Mouse (Mus musculus): ENCODE results near the gene Hmg20b. TPM values are rescaled to one million over a fixed set of nuclear protein-coding genes. Genes with fewer than 3 reads are reported as not detected.

The Hmg20b gene
- total and polyA plus RNA-seq, 3 experiments: 54.9 to 58.1 (median 55.6) TPM

- intact Hi-C loops (cut with DNase I): no loop called here
- WGBS: 55% methylated on average over 17 of the region's 17 CpGs
- DNase-seq: peak in 1 of 2 experiments; percentile 72
- no peak for TF ChIP-seq EP300 (IDR thresholded peaks at IDR 0.05; ENCODE audit: insufficient read depth, low read depth, low read length)
- TF ChIP-seq CTCF (IDR thresholded peaks at IDR 0.05): no peak
- TF ChIP-seq POLR2A (IDR thresholded peaks at IDR 0.05; ENCODE audit: insufficient read depth, low read depth, low read length): no peak
- peaks cover 64% of the 10 kb centered on the region for H3K4me1 ChIP-seq (ENCODE audit: control insufficient read depth, insufficient read depth, low read length)
- H3K4me3 ChIP-seq: peak overlapping the region; percentile 35
- no peaks in the 10 kb centered on the region for H3K36me3 ChIP-seq (ENCODE audit: control insufficient read depth, insufficient read depth, low read length)
- peaks cover 19% of the 10 kb centered on the region for H3K79me2 ChIP-seq (replicated peaks; ENCODE audit: control insufficient read depth, insufficient read depth, low read length)
- peak overlapping the region; percentile 75 for H3K9ac ChIP-seq (ENCODE audit: low read depth, low read length)
- no peaks in the 10 kb centered on the region for H3K27me3 ChIP-seq (ENCODE audit: control insufficient read depth, insufficient read depth, low read length)
- H3K27ac ChIP-seq: peak overlapping the region; percentile 85
Observed at GRCm38 (mm10) chr10:81298369-81299100, 51.7 kb downstream of the Hmg20b start.

DNA sequence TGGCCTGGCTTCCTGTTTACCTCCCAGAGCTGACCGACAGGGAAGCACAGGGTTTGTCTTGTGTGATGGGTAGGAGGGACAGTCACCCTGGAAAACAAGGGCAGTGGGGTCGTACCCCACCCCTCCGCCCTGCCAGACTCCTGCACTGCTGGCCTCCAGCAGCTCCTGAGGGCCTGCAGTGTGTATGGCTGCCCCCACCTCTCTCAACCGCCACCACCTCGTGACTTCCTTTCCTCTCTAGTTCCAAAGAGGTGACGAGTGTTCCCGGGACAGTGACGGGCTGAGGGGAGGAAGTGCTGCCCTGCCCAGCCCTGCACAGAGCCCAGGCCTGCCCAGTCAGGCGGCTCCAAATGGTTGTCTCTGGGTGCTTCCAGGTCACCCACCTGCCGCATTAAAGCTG is 52.4 kb downstream of the Hmg20b start:
- DNase-seq: peak; percentile 76 to 86
- Histone ChIP-seq H3K9ac (ENCODE audit: low read depth, low read length) (peak overlapping the region; percentile 75), H3K27me3 (ENCODE audit: control insufficient read depth, insufficient read depth, low read length) (no peaks in the 10 kb centered on the region), H3K27ac (peak overlapping the region; percentile 85), H3K36me3 (ENCODE audit: control insufficient read depth, insufficient read depth, low read length) (no peaks in the 10 kb centered on the region), H3K4me1 (ENCODE audit: control insufficient read depth, insufficient read depth, low read length) (peaks cover 59% of the 10 kb centered on the region), H3K4me3 (peak overlapping the region; percentile 35), H3K79me2 (replicated peaks; ENCODE audit: control insufficient read depth, insufficient read depth, low read length) (peaks cover 19% of the 10 kb centered on the region)
- intact Hi-C loops (cut with DNase I): no loop called here
- TF ChIP-seq POLR2A (IDR thresholded peaks at IDR 0.05; ENCODE audit: insufficient read depth, low read depth, low read length) (peak; percentile 74), CTCF (IDR thresholded peaks at IDR 0.05) (no peak), EP300 (IDR thresholded peaks at IDR 0.05; ENCODE audit: insufficient read depth, low read depth, low read length) (0 out of 2 replicates have a peak, but pooled peaks have one; percentile 43)
- 17% methylated on average over 10 of the region's 10 CpGs for WGBS

DNA sequence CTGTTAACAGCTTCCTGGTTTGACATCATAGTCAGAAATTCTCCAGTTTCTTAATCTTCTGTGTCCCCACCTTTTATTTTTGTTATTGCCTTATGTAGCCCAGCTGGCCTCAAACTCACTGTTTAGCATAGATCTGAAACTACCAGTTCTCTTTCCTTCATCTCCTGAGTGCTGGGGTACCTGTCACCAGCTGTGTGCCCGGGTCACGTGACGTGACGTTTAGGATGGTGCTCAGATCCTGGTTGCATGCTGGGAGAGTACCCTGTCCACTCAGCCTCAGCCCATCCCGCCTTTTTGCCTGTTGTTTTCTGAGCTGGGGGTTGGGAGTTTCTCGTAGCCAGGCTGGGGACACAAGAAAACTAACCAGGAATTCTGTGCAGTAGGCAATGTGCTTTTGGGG is 53.0 kb downstream of the Hmg20b start:
- H3K4me3 ChIP-seq: peak overlapping the region; percentile 35; the same call in 1 of the 2 replicates
- no peaks in the 10 kb centered on the region for H3K36me3 ChIP-seq (ENCODE audit: control insufficient read depth, insufficient read depth, low read length)
- H3K27ac ChIP-seq: peak overlapping the region; percentile 85
- DNase-seq: peak in 1 of 2 experiments; percentile 42
- peak overlapping the region; percentile 75 for H3K9ac ChIP-seq (ENCODE audit: low read depth, low read length)
- intact Hi-C loops (cut with DNase I): no loop called here
- H3K79me2 ChIP-seq (replicated peaks; ENCODE audit: control insufficient read depth, insufficient read depth, low read length): peaks cover 18% of the 10 kb centered on the region
- H3K27me3 ChIP-seq (ENCODE audit: control insufficient read depth, insufficient read depth, low read length): no peaks in the 10 kb centered on the region
- WGBS: 61% methylated on average over 6 of the region's 6 CpGs
- TF ChIP-seq CTCF (IDR thresholded peaks at IDR 0.05) (no peak), POLR2A (IDR thresholded peaks at IDR 0.05; ENCODE audit: insufficient read depth, low read depth, low read length) (no peak), EP300 (IDR thresholded peaks at IDR 0.05; ENCODE audit: insufficient read depth, low read depth, low read length) (no peak)
- peaks cover 55% of the 10 kb centered on the region for H3K4me1 ChIP-seq (ENCODE audit: control insufficient read depth, insufficient read depth, low read length)

Small RNA genes lying within 50 kb of the gene (microRNA-seq; reads per million reads assigned to microRNA genes)
- 0.56 to 1.5 reads per million in 2 experiments for gene Mir6913

Other genes starting within 250 kb of the Hmg20b start
Only the 30 nearest of the 32 such genes appear.
- 10 to 100 TPM; 35.2 to 41.4 TPM for gene Zbtb7a, start 215.3 kb downstream of the Hmg20b start, total RNA-seq (2021)
- gene Zbtb7a, start 215.3 kb downstream of the Hmg20b start, polyA plus RNA-seq (2012; rRNA removed): 16.1 and 20.6 TPM in 2 replicates
- 10 to 100 TPM; 14.1 to 16.5 TPM for gene Pias4, start 182.6 kb downstream of the Hmg20b start, total RNA-seq (2021)
- gene Pias4, start 182.6 kb downstream of the Hmg20b start, polyA plus RNA-seq (2012; rRNA removed): 22.3 and 23.3 TPM in 2 replicates
- gene Eef2, start 173.8 kb downstream of the Hmg20b start, total RNA-seq (2021): 1,000 to 10,000 TPM; 1,027 to 1,244 TPM
- 887 and 1,187 TPM in 2 replicates for gene Eef2, start 173.8 kb downstream of the Hmg20b start, polyA plus RNA-seq (2012; rRNA removed)
- 10 to 100 TPM; 27.8 to 29.0 TPM for gene Dapk3, start 167.5 kb downstream of the Hmg20b start, total RNA-seq (2021)
- 30.6 and 35.5 TPM in 2 replicates for gene Dapk3, start 167.5 kb downstream of the Hmg20b start, polyA plus RNA-seq (2012; rRNA removed)
- gene 4930442H23Rik, start 166.6 kb downstream of the Hmg20b start, total RNA-seq (2021): not detected
- gene 4930442H23Rik, start 166.6 kb downstream of the Hmg20b start, polyA plus RNA-seq (2012; rRNA removed): not detected in 2 replicates
- 1 to 10 TPM; 8.7 to 8.8 TPM for gene Nmrk2, start 148.4 kb downstream of the Hmg20b start, total RNA-seq (2021)
- gene Nmrk2, start 148.4 kb downstream of the Hmg20b start, polyA plus RNA-seq (2012; rRNA removed): 4.7 and 6.3 TPM in 2 replicates
- gene Atcay, start 119.6 kb downstream of the Hmg20b start, total RNA-seq (2021): under 1 TPM in 1 of 2 experiments, not detected in 1; 0.09 TPM
- gene Atcay, start 119.6 kb downstream of the Hmg20b start, polyA plus RNA-seq (2012; rRNA removed): 0.14 and 0.20 TPM in 2 replicates
- gene Zfr2, start 117.3 kb downstream of the Hmg20b start, total RNA-seq (2021): 1 to 10 TPM; 1.8 to 2.0 TPM
- gene Zfr2, start 117.3 kb downstream of the Hmg20b start, polyA plus RNA-seq (2012; rRNA removed): 5.0 and 6.3 TPM in 2 replicates
- under 1 TPM; 0.48 to 0.86 TPM for gene Matk, start 97.5 kb downstream of the Hmg20b start, total RNA-seq (2021)
- gene Matk, start 97.5 kb downstream of the Hmg20b start, polyA plus RNA-seq (2012; rRNA removed): 0.97 and 1.5 TPM in 2 replicates
- 100 to 1,000 TPM in 1 of 2 experiments, 10 to 100 TPM in 1; 85.7 to 101 TPM for gene Mrpl54, start 83.5 kb downstream of the Hmg20b start, total RNA-seq (2021)
- gene Mrpl54, start 83.5 kb downstream of the Hmg20b start, polyA plus RNA-seq (2012; rRNA removed): 66.7 and 93.2 TPM in 2 replicates
- gene Apba3, start 83.5 kb downstream of the Hmg20b start, total RNA-seq (2021): 100 to 1,000 TPM; 111 to 123 TPM
- gene Apba3, start 83.5 kb downstream of the Hmg20b start, polyA plus RNA-seq (2012; rRNA removed): 151 TPM in 2 replicates
- not detected for gene Tjp3, start 58.9 kb downstream of the Hmg20b start, total RNA-seq (2021)
- gene Tjp3, start 58.9 kb downstream of the Hmg20b start, polyA plus RNA-seq (2012; rRNA removed): 0.12 and 0.78 TPM in 2 replicates
- 10 to 100 TPM; 27.0 to 28.0 TPM for gene Pip5k1c, start 57.5 kb downstream of the Hmg20b start, total RNA-seq (2021)
- gene Pip5k1c, start 57.5 kb downstream of the Hmg20b start, polyA plus RNA-seq (2012; rRNA removed): 37.5 and 44.2 TPM in 2 replicates
- 10 to 100 TPM; 16.1 to 18.0 TPM for gene Cactin, start 29.4 kb downstream of the Hmg20b start, total RNA-seq (2021)
- 15.4 and 18.0 TPM in 2 replicates for gene Cactin, start 29.4 kb downstream of the Hmg20b start, polyA plus RNA-seq (2012; rRNA removed)
- gene Tbxa2r, start 21.7 kb downstream of the Hmg20b start, total RNA-seq (2021): 1 to 10 TPM; 3.8 to 4.1 TPM
- gene Tbxa2r, start 21.7 kb downstream of the Hmg20b start, polyA plus RNA-seq (2012; rRNA removed): 7.1 and 8.7 TPM in 2 replicates
- gene Gipc3, start 7.2 kb downstream of the Hmg20b start, total RNA-seq (2021): 1 to 10 TPM; 5.5 to 6.4 TPM
- gene Gipc3, start 7.2 kb downstream of the Hmg20b start, polyA plus RNA-seq (2012; rRNA removed): 4.7 and 4.8 TPM in 2 replicates
- gene Mfsd12, start 7.0 kb upstream of the Hmg20b start, total RNA-seq (2021): 10 to 100 TPM; 10.6 to 11.1 TPM
- 9.6 and 10.5 TPM in 2 replicates for gene Mfsd12, start 7.0 kb upstream of the Hmg20b start, polyA plus RNA-seq (2012; rRNA removed)
- 1 to 10 TPM in 1 of 2 experiments, under 1 TPM in 1; 0.64 to 1.1 TPM for gene 4930404N11Rik, start 15.3 kb upstream of the Hmg20b start, total RNA-seq (2021)
- gene 4930404N11Rik, start 15.3 kb upstream of the Hmg20b start, polyA plus RNA-seq (2012; rRNA removed): 0.32 and 1.2 TPM in 2 replicates
- gene Fzr1, start 28.0 kb upstream of the Hmg20b start, total RNA-seq (2021): 10 to 100 TPM; 29.9 to 31.5 TPM
- gene Fzr1, start 28.0 kb upstream of the Hmg20b start, polyA plus RNA-seq (2012; rRNA removed): 49.3 and 56.1 TPM in 2 replicates
- gene Dohh, start 33.9 kb upstream of the Hmg20b start, total RNA-seq (2021): 10 to 100 TPM; 46.6 to 53.8 TPM
- gene Dohh, start 33.9 kb upstream of the Hmg20b start, polyA plus RNA-seq (2012; rRNA removed): 48.5 and 56.9 TPM in 2 replicates
- 1 to 10 TPM in 1 of 2 experiments, under 1 TPM in 1; 0.73 to 1.9 TPM for gene Gm48551, start 34.0 kb upstream of the Hmg20b start, total RNA-seq (2021)
- 2.1 and 3.5 TPM in 2 replicates for gene Gm48551, start 34.0 kb upstream of the Hmg20b start, polyA plus RNA-seq (2012; rRNA removed)
- 1 to 10 TPM in 1 of 2 experiments, not detected in 1; 1.2 TPM for gene Gm48552, start 38.5 kb upstream of the Hmg20b start, total RNA-seq (2021)
- 0.88 and 1.2 TPM in 2 replicates for gene Gm48552, start 38.5 kb upstream of the Hmg20b start, polyA plus RNA-seq (2012; rRNA removed)
- 1 to 10 TPM; 2.0 to 2.3 TPM for gene Smim24, start 42.6 kb upstream of the Hmg20b start, total RNA-seq (2021)
- gene Smim24, start 42.6 kb upstream of the Hmg20b start, polyA plus RNA-seq (2012; rRNA removed): 8.3 and 8.6 TPM in 2 replicates
- gene Nfic, start 105.2 kb upstream of the Hmg20b start, total RNA-seq (2021): 100 to 1,000 TPM in 1 of 2 experiments, 10 to 100 TPM in 1; 94.2 to 104 TPM
- 59.9 and 80.1 TPM in 2 replicates for gene Nfic, start 105.2 kb upstream of the Hmg20b start, polyA plus RNA-seq (2012; rRNA removed)
- gene Celf5, start 132.2 kb upstream of the Hmg20b start, total RNA-seq (2021): under 1 TPM in 1 of 2 experiments, not detected in 1; 0.16 TPM
- gene Celf5, start 132.2 kb upstream of the Hmg20b start, polyA plus RNA-seq (2012; rRNA removed): 0.39 and 0.73 TPM in 2 replicates
- gene Ncln, start 145.9 kb upstream of the Hmg20b start, total RNA-seq (2021): 10 to 100 TPM; 68.6 to 74.2 TPM
- gene Ncln, start 145.9 kb upstream of the Hmg20b start, polyA plus RNA-seq (2012; rRNA removed): 107 and 116 TPM in 2 replicates
- gene S1pr4, start 149.7 kb upstream of the Hmg20b start, total RNA-seq (2021): 1 to 10 TPM in 1 of 2 experiments, under 1 TPM in 1; 0.81 to 1.1 TPM
- gene S1pr4, start 149.7 kb upstream of the Hmg20b start, polyA plus RNA-seq (2012; rRNA removed): 2.0 and 3.1 TPM in 2 replicates
- 1 to 10 TPM; 1.1 to 1.5 TPM for gene Gna15, start 173.7 kb upstream of the Hmg20b start, total RNA-seq (2021)
- gene Gna15, start 173.7 kb upstream of the Hmg20b start, polyA plus RNA-seq (2012; rRNA removed): 1.1 and 1.2 TPM in 2 replicates
- gene Gna11, start 194.7 kb upstream of the Hmg20b start, total RNA-seq (2021): 10 to 100 TPM; 46.6 to 53.5 TPM
- 68.0 and 81.9 TPM in 2 replicates for gene Gna11, start 194.7 kb upstream of the Hmg20b start, polyA plus RNA-seq (2012; rRNA removed)
- gene Aes, start 209.0 kb upstream of the Hmg20b start, total RNA-seq (2021): 1,000 to 10,000 TPM in 1 of 2 experiments, 100 to 1,000 TPM in 1; 982 to 1,113 TPM
- gene Aes, start 209.0 kb upstream of the Hmg20b start, polyA plus RNA-seq (2012; rRNA removed): 2,586 and 3,063 TPM in 2 replicates

Data from heart, adult 2 months (tissue).